Mouse (Mus musculus): ENCODE data around the gene Usp40.

Gene Usp40

GRCm38 (mm10) chr1:87941765-87942164 is 66.6 kb downstream of the Usp40 start:
- DNase-seq: no peak

- DNase-seq: no peak
Measured at GRCm38 (mm10) chr1:87936516-87936915, 71.8 kb downstream of the Usp40 start.

GRCm38 (mm10) chr1:87936075-87936474 is 72.3 kb downstream of the Usp40 start:
- DNase-seq: no peak

- DNase-seq: no peak
Measured at GRCm38 (mm10) chr1:87935546-87935945, 72.8 kb downstream of the Usp40 start.

GRCm38 (mm10) chr1:87935095-87935494 is 73.3 kb downstream of the Usp40 start:
- DNase-seq: peak in 1 of 2 experiments; percentile 16

GRCm38 (mm10) chr1:87933051-87933450 is 75.3 kb downstream of the Usp40 start:
- no peak for DNase-seq

GRCm38 (mm10) chr1:87929730-87930129 is 78.6 kb downstream of the Usp40 start:
- DNase-seq: no peak

GRCm38 (mm10) chr1:87924888-87925287 is 83.5 kb downstream of the Usp40 start:
- DNase-seq: no peak

GRCm38 (mm10) chr1:87922666-87923065 is 85.7 kb downstream of the Usp40 start:
- DNase-seq: peak; percentile 50 to 69

- no peak for DNase-seq
Measured at GRCm38 (mm10) chr1:87920056-87920614, 88.2 kb downstream of the Usp40 start.

- no peak for DNase-seq
Measured at GRCm38 (mm10) chr1:87918061-87918460, 90.3 kb downstream of the Usp40 start.

- no peak for DNase-seq
Measured at GRCm38 (mm10) chr1:87917361-87917760, 91.0 kb downstream of the Usp40 start.

- no peak for DNase-seq
Measured at GRCm38 (mm10) chr1:87913356-87913755, 95.0 kb downstream of the Usp40 start.

GRCm38 (mm10) chr1:87910428-87910827 is 97.9 kb downstream of the Usp40 start:
- DNase-seq: no peak

GRCm38 (mm10) chr1:87909565-87909964 is 98.8 kb downstream of the Usp40 start:
- no peak for DNase-seq

GRCm38 (mm10) chr1:87908736-87909135 is 99.6 kb downstream of the Usp40 start:
- DNase-seq: no peak

- DNase-seq: no peak
Measured at GRCm38 (mm10) chr1:87908006-87908405, 100.3 kb downstream of the Usp40 start.

- peak; percentile 14 to 19 for DNase-seq
Measured at GRCm38 (mm10) chr1:87906361-87906956, 101.9 kb downstream of the Usp40 start.

- no peak for DNase-seq
Measured at GRCm38 (mm10) chr1:87902186-87902585, 106.2 kb downstream of the Usp40 start.

GRCm38 (mm10) chr1:87900979-87901378 is 107.4 kb downstream of the Usp40 start:
- DNase-seq: peak; percentile 54 to 71

GRCm38 (mm10) chr1:87899701-87900100 is 108.7 kb downstream of the Usp40 start:
- DNase-seq: no peak

- DNase-seq: no peak
Measured at GRCm38 (mm10) chr1:87896921-87897320, 111.4 kb downstream of the Usp40 start.

Measured in lung, adult 18-20 months (tissue).